Mouse (Mus musculus) G1E (cell line): ENCODE results near the gene Fbln1. TPM values are rescaled to one million over a fixed set of nuclear protein-coding genes. Genes with fewer than 3 reads are reported as not detected.

Experiments
- ATAC-seq: 2 replicates; pipeline ENCODE4 v1.8.0; 2016; ENCODE audit warnings: mild to moderate bottlenecking; ENCODE audit not compliant: insufficient number of reproducible peaks, poor library complexity, low FRiP score, severe bottlenecking; ENCODE audit errors: extremely low read depth
- DNase-seq: peaks from one replicate; pipeline ENCODE4 v3.0.0; 2012; ENCODE audit warnings: low spot score
- H3K27me3 ChIP-seq: 2 replicates; pipeline ENCODE4 v1.6.1; 2012; ENCODE audit warnings: mild to moderate bottlenecking, low read length, inconsistent platforms; ENCODE audit not compliant: insufficient read depth
- H3K36me3 ChIP-seq: replicated peaks from 2 replicates; pipeline ENCODE3; 2012; ENCODE audit warnings: mild to moderate bottlenecking, inconsistent platforms
- H3K4me1 ChIP-seq: 2 replicates; pipeline ENCODE4 v1.6.1; 2012; ENCODE audit warnings: low read depth, low read length, inconsistent platforms, mixed read lengths; ENCODE audit not compliant: insufficient read depth
- H3K4me3 ChIP-seq: 2 replicates; pipeline ENCODE4 v1.5.1; 2012; ENCODE audit warnings: low read depth, mild to moderate bottlenecking, inconsistent platforms, low read length, moderate library complexity, mixed read lengths
- H3K9me3 ChIP-seq: replicated peaks from 2 replicates; pipeline ENCODE4 v1.6.1; 2012; ENCODE audit warnings: inconsistent platforms
- CTCF ChIP-seq: IDR thresholded peaks from 2 replicates; pipeline ENCODE4 v1.5.1; 2012; ENCODE audit warnings: low read depth, low read length, inconsistent platforms, mixed read lengths
- GATA1 ChIP-seq: IDR thresholded peaks from 2 replicates; pipeline ENCODE4 v1.6.1; 2012; ENCODE audit warnings: borderline replicate concordance, low read length, inconsistent platforms, mixed read lengths
- GATA2 ChIP-seq: IDR thresholded peaks from 2 replicates; pipeline ENCODE4 v1.6.1; 2012; ENCODE audit warnings: low read depth, low read length, inconsistent platforms, borderline replicate concordance
- POLR2AphosphoS5 ChIP-seq: IDR thresholded peaks from 2 replicates; pipeline ENCODE4 v1.6.1; 2012; ENCODE audit warnings: low read depth, low read length, inconsistent platforms; ENCODE audit not compliant: insufficient replicate concordance
- TAL1 ChIP-seq: conservative IDR thresholded peaks from 2 replicates; pipeline ENCODE4 v1.6.1; 2012; ENCODE audit warnings: low read depth, low read length, inconsistent platforms, mixed read lengths
- polyA plus RNA-seq: library from polyadenylated mRNA; stranded (reverse); fragments of >175 nt; gene quantifications from 2 replicates; pipeline ENCODE4 v1.2.3, GENCODE M21; 2012
- total RNA-seq, 2 experiments: library from RNA; stranded (forward) in 1 of 2; stranded (reverse) in 1 of 2; fragments of 200-1000 nt in 1 of 2; fragments of >200 nt in 1 of 2; fragmentation: Nextera tagmentation in 1 of 2; gene quantifications; 2 replicates each; pipeline ENCODE4 v1.2.3; 2014 to 2017

The Fbln1 gene
- total and polyA plus RNA-seq, 3 experiments: 0.05 TPM; not detected in 2

DNA sequence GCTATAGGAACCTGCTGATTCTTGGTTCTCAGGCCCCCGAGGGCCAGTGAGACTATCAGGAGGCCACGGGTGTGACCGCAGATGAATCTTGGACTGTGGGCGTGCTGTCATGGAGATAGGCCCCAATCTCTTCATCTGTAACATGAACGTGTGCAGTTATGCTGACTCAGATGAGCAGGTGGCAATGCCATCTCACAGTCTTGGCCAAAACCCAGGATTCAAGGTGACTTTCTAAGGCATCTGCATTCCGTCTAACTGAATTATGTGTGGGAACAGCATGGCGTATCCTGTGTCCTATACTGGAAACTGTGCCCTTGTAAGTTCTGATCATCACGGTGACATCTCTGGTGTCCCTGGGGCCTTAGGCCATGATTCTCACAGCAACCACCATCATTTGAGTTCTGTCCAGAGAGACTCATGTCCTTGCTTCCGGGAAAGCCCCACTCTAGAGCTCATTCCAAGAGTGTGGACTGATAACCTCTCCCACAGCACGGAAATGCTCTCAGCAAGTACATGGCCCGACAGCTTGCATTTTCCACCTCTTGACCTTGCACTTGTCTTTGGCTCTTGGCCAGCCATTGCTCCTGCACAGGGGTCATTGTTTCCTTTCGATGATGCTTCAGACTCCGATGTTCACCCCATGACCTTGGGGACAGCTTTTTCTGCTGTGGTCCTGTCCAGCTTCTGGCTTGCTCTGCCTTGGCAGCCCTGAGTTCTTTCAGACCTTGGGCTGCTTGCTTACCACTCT lies 38.8 kb downstream of the Fbln1 start:
- DNase-seq: no peak
- H3K4me3 ChIP-seq: no peak overlapping the region
- TF ChIP-seq CTCF (no peak), POLR2AphosphoS5 (no peak), GATA1 (no peak), GATA2 (no peak), TAL1 (no peak)
- ATAC-seq: no peak
- H3K4me1 ChIP-seq: no peaks in the 10 kb centered on the region; the same call in 1 of the 2 replicates
- H3K27me3 ChIP-seq: no peaks in the 10 kb centered on the region
- peaks cover 88% of the 10 kb centered on the region for H3K9me3 ChIP-seq
- H3K36me3 ChIP-seq: no peaks in the 10 kb centered on the region

DNA sequence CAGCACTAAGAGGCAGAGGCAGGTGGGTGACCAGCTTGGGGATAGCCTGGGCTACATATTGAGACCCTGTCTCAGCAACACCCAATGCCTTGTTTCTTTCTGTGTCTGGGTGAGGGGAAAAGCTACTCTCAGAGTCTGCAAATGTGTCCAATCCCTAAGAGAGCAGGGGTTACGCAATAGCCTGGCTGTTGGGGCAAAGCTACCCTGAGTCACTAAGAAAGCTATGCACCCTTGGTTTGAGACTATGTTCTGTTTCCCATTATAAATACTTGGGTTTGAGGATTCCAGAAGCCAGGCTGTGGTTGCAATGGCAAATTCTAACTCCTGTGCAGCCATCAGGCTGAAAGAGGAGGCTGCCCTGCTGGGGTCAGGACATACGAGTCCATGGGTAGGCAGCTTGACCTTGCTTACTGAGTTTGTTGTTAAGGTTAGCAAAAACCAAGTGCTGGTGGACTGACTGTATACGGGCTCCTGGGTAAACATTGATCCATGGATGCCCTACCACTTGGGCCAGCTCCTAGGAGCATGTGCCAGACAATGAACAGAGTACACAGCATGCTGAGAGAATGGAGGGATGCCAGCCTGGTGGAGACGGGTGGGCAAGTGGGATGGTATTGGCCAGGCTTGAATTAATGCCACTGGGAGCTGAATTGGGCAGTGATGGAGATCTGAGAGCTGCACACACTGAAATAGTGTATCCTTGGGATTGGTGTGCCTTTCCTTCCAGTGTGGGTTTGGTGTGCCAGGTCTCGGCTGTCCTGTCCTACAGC lies 39.7 kb downstream of the Fbln1 start:
- Histone ChIP-seq H3K9me3 (peaks cover 84% of the 10 kb centered on the region), H3K4me3 (no peak overlapping the region), H3K36me3 (no peaks in the 10 kb centered on the region), H3K27me3 (no peaks in the 10 kb centered on the region), H3K4me1 (no peaks in the 10 kb centered on the region; the same call in 1 of the 2 replicates)
- TF ChIP-seq POLR2AphosphoS5: no peak
- no peak for TF ChIP-seq GATA2
- TF ChIP-seq CTCF: no peak
- no peak for TF ChIP-seq TAL1
- no peak for TF ChIP-seq GATA1
- no peak for DNase-seq
- ATAC-seq: no peak

DNA sequence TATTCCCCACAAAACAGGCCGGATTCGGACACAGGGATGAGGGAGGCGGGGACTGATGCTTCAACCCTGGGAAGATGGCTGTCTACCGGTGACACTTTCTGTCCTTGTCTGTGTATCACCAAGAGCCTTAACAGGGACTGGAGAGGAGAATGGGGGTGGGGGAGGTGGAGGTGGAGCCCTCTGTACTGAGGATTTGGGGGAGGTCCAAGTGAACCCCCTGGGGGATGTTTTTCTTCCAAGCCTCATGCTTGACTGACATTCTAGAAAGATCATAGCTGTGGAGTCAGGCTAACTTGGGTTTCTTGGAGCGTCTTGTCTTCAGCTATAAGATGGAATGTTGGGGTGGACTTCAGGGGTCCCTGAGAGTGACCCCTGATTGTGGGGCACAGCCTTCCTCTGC lies 40.3 kb downstream of the Fbln1 start:
- Histone ChIP-seq H3K27me3 (no peaks in the 10 kb centered on the region), H3K4me1 (no peaks in the 10 kb centered on the region; the same call in 1 of the 2 replicates), H3K9me3 (peaks cover 83% of the 10 kb centered on the region), H3K4me3 (no peak overlapping the region), H3K36me3 (no peaks in the 10 kb centered on the region)
- ATAC-seq: no peak
- TF ChIP-seq GATA2: no peak
- no peak for TF ChIP-seq GATA1
- TF ChIP-seq POLR2AphosphoS5: no peak
- no peak for TF ChIP-seq CTCF
- no peak for TF ChIP-seq TAL1
- no peak for DNase-seq

DNA sequence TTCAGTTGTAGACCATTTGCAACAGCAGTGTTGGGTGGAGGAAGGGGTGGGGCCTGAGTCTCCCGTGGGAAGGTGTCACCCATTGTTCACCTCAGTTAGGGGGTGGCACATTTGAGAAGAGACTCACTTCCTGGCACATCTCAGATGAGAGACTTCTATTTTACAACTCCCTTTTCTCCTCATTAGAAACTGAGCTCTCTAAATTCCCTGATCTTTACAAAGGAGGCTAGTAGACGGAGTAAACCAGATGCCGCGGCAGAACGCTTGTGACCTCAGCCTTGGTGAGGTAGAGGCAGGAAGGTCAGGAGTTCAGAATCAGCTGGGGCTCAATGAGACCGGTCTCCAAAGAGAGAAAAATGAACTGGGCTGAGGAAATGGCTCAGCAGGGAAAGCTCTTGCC lies 41.2 kb downstream of the Fbln1 start:
- no peak for ATAC-seq
- no peaks in the 10 kb centered on the region; the same call in 1 of the 2 replicates for H3K4me1 ChIP-seq
- no peak overlapping the region for H3K4me3 ChIP-seq
- no peak for DNase-seq
- peaks cover 85% of the 10 kb centered on the region for H3K9me3 ChIP-seq
- no peak for TF ChIP-seq GATA1
- no peak for TF ChIP-seq CTCF
- no peak for TF ChIP-seq POLR2AphosphoS5
- no peak for TF ChIP-seq TAL1
- no peak for TF ChIP-seq GATA2
- no peaks in the 10 kb centered on the region for H3K36me3 ChIP-seq
- no peaks in the 10 kb centered on the region for H3K27me3 ChIP-seq

GRCm38 (mm10) chr15:85248311-85248710 lies 42.6 kb downstream of the Fbln1 start:
- H3K9me3 ChIP-seq: peaks cover 76% of the 10 kb centered on the region
- TF ChIP-seq TAL1 (no peak), POLR2AphosphoS5 (no peak), GATA2 (no peak), CTCF (no peak), GATA1 (no peak)
- H3K4me1 ChIP-seq: no peaks in the 10 kb centered on the region; the same call in 1 of the 2 replicates
- H3K27me3 ChIP-seq: no peaks in the 10 kb centered on the region
- ATAC-seq (no peak), DNase-seq (no peak)
- H3K36me3 ChIP-seq: no peaks in the 10 kb centered on the region
- no peak overlapping the region for H3K4me3 ChIP-seq

- Histone ChIP-seq H3K4me1 (no peaks in the 10 kb centered on the region; the same call in 1 of the 2 replicates), H3K36me3 (no peaks in the 10 kb centered on the region), H3K9me3 (peaks cover 69% of the 10 kb centered on the region), H3K27me3 (no peaks in the 10 kb centered on the region), H3K4me3 (no peak overlapping the region)
- DNase-seq (no peak), ATAC-seq (no peak)
- TF ChIP-seq POLR2AphosphoS5 (no peak), TAL1 (no peak), CTCF (no peak), GATA2 (no peak), GATA1 (no peak)
Measured at GRCm38 (mm10) chr15:85249252-85249651, 43.5 kb downstream of the Fbln1 start.

- peaks cover 58% of the 10 kb centered on the region for H3K9me3 ChIP-seq
- no peaks in the 10 kb centered on the region for H3K27me3 ChIP-seq
- ATAC-seq (no peak), DNase-seq (no peak)
- H3K4me3 ChIP-seq: no peak overlapping the region
- H3K4me1 ChIP-seq: no peaks in the 10 kb centered on the region; the same call in 1 of the 2 replicates
- H3K36me3 ChIP-seq: no peaks in the 10 kb centered on the region
- no peak for TF ChIP-seq GATA1
Measured at GRCm38 (mm10) chr15:85250436-85250835, 44.7 kb downstream of the Fbln1 start.
